Mouse (Mus musculus) intestine, embryonic 15.5 days (tissue): Measurements from ENCODE around the gene Xirp1. TPM values are rescaled to one million over a fixed set of nuclear protein-coding genes. Genes with fewer than 3 reads are reported as not detected.
"Not testable (repeated sequence)": the region's sequence is repeated elsewhere in the genome, so short reads cannot be mapped to it uniquely, and the experiment has no call there.

Experiments
- ATAC-seq: fragments of 200-750 bp; cut with Nextera tagmentation; 2 replicates; pipeline ENCODE4 v1.8.0; 2017; ENCODE audit warnings: moderate TSS enrichment, moderate library complexity
- H3K27ac ChIP-seq: fragments of 300-500 bp; sonication (generic); 2 replicates; pipeline ENCODE4 v1.5.1; 2015; ENCODE audit warnings: mild to moderate bottlenecking, inconsistent platforms
- H3K27me3 ChIP-seq: fragments of 300-500 bp; sonication (generic); replicated peaks from 2 replicates; pipeline ENCODE4 v1.6.1; 2015; ENCODE audit warnings: inconsistent platforms
- H3K36me3 ChIP-seq: fragments of 300-500 bp; sonication (generic); 2 replicates; pipeline ENCODE4 v1.6.1; 2015; ENCODE audit warnings: inconsistent platforms
- H3K4me1 ChIP-seq: fragments of 300-500 bp; sonication (generic); replicated peaks from 2 replicates; pipeline ENCODE4 v1.6.1; 2015; ENCODE audit warnings: inconsistent platforms
- H3K4me2 ChIP-seq: fragments of 300-500 bp; sonication (generic); replicated peaks from 2 replicates; pipeline ENCODE4 v1.6.1; 2015; ENCODE audit warnings: mild to moderate bottlenecking, inconsistent platforms
- H3K4me3 ChIP-seq: fragments of 300-500 bp; sonication (generic); replicated peaks from 2 replicates; pipeline ENCODE4 v1.5.1; 2015; ENCODE audit warnings: inconsistent platforms
- H3K9ac ChIP-seq: fragments of 300-500 bp; sonication (generic); 2 replicates; pipeline ENCODE4 v1.6.1; 2015; ENCODE audit warnings: inconsistent platforms
- H3K9me3 ChIP-seq: fragments of 300-500 bp; sonication (generic); 2 replicates; pipeline ENCODE4 v1.6.1; 2016; ENCODE audit warnings: inconsistent platforms
- WGBS: fragments of 180-500 bp; shearing (Covaris S2); methylation state at CpG from one replicate; pipeline ENCODE4 v1.1.7; 2015; 5-methylcytosine and 5-hydroxymethylcytosine counted together
- polyA plus RNA-seq: library from polyadenylated mRNA; unstranded; fragments of >200 nt; fragmentation: Nextera tagmentation; extraction: Ambion mirVana; gene quantifications from 2 replicates; pipeline ENCODE4 v1.2.1, GENCODE M21; 2015

Xirp1 gene
- polyA plus RNA-seq, 1 experiment from 2014 or later, result 0.06 TPM

- WGBS, result 51% methylated on average over 6 of the region's 6 CpGs
- H3K9ac ChIP-seq, result peak overlapping the region; percentile 8; the same call in 1 of the 2 replicates
- H3K27ac ChIP-seq, result no peak overlapping the region
- H3K4me2 ChIP-seq, result no peak overlapping the region
- H3K9me3 ChIP-seq, result no peaks in the 10 kb centered on the region
- no peak for ATAC-seq
- H3K4me1 ChIP-seq, result peaks cover 6% of the 10 kb centered on the region; the same call in 1 of the 2 replicates
- no peaks in the 10 kb centered on the region for H3K27me3 ChIP-seq
- no peaks in the 10 kb centered on the region for H3K36me3 ChIP-seq
- H3K4me3 ChIP-seq, result no peak overlapping the region
These were observed 8.6 kb downstream of the Xirp1 start for GRCm38 (mm10) chr9:120014828-120015227.

GRCm38 (mm10) chr9:120013251-120013820 is 10.1 kb downstream of the Xirp1 start:
- ATAC-seq, result no peak
- peaks cover 6% of the 10 kb centered on the region; the same call in 1 of the 2 replicates for H3K4me1 ChIP-seq
- H3K27ac ChIP-seq, result no peak overlapping the region
- H3K9ac ChIP-seq, result no peak overlapping the region
- H3K9me3 ChIP-seq, result no peaks in the 10 kb centered on the region
- H3K36me3 ChIP-seq, result no peaks in the 10 kb centered on the region
- H3K27me3 ChIP-seq, result no peaks in the 10 kb centered on the region
- no peak overlapping the region for H3K4me2 ChIP-seq
- 68% methylated on average over 11 of the region's 11 CpGs for WGBS
- no peak overlapping the region for H3K4me3 ChIP-seq

- H3K36me3 ChIP-seq, result no peaks in the 10 kb centered on the region
- ATAC-seq, result no peak
- H3K9me3 ChIP-seq, result no peaks in the 10 kb centered on the region
- H3K4me3 ChIP-seq, result no peak overlapping the region
- no peaks in the 10 kb centered on the region for H3K27me3 ChIP-seq
- H3K4me1 ChIP-seq, result peaks cover 6% of the 10 kb centered on the region; the same call in 1 of the 2 replicates
- H3K9ac ChIP-seq, result no peak overlapping the region
- 83% methylated on average over 5 of the region's 5 CpGs for WGBS
- H3K27ac ChIP-seq, result no peak overlapping the region
- no peak overlapping the region for H3K4me2 ChIP-seq
These were observed 10.6 kb downstream of the Xirp1 start for GRCm38 (mm10) chr9:120012781-120013180.

GRCm38 (mm10) chr9:120012161-120012560 is 11.2 kb downstream of the Xirp1 start:
- not testable (repeated sequence) for H3K9me3 ChIP-seq, H3K4me1 ChIP-seq, H3K4me2 ChIP-seq, H3K27ac ChIP-seq, H3K9ac ChIP-seq, H3K4me3 ChIP-seq, ATAC-seq, H3K27me3 ChIP-seq, H3K36me3 ChIP-seq
- 81% methylated on average over 6 of the region's 6 CpGs for WGBS

GRCm38 (mm10) chr9:120011533-120011932 is 11.9 kb downstream of the Xirp1 start:
- H3K4me3 ChIP-seq, result peak overlapping the region; percentile 38
- WGBS, result 1% methylated on average over 10 of the region's 10 CpGs
- H3K4me1 ChIP-seq, result peaks cover 6% of the 10 kb centered on the region; the same call in 1 of the 2 replicates
- H3K36me3 ChIP-seq, result no peaks in the 10 kb centered on the region
- H3K9ac ChIP-seq, result no peak overlapping the region
- peak overlapping the region; percentile 87 for H3K4me2 ChIP-seq
- no peaks in the 10 kb centered on the region for H3K27me3 ChIP-seq
- peak overlapping the region; percentile 63 for H3K27ac ChIP-seq
- no peaks in the 10 kb centered on the region for H3K9me3 ChIP-seq
- ATAC-seq, result peak; percentile 66

GRCm38 (mm10) chr9:120010781-120011511 is 12.5 kb downstream of the Xirp1 start:
- peak overlapping the region; percentile 63 for H3K27ac ChIP-seq
- H3K9ac ChIP-seq, result 0 out of 2 replicates have a peak overlapping the region, but pooled peaks have one; percentile 30
- H3K36me3 ChIP-seq, result no peaks in the 10 kb centered on the region
- peak overlapping the region; percentile 87 for H3K4me2 ChIP-seq
- no peaks in the 10 kb centered on the region for H3K27me3 ChIP-seq
- ATAC-seq, result peak; percentile 95
- H3K4me3 ChIP-seq, result peak overlapping the region; percentile 38
- 1% methylated on average over 55 of the region's 60 CpGs for WGBS
- H3K9me3 ChIP-seq, result no peaks in the 10 kb centered on the region
- peaks cover 7% of the 10 kb centered on the region; the same call in 1 of the 2 replicates for H3K4me1 ChIP-seq

GRCm38 (mm10) chr9:120009871-120010270 is 13.5 kb downstream of the Xirp1 start:
- 91% methylated on average over 3 of the region's 3 CpGs for WGBS
- no peak for ATAC-seq
- H3K36me3 ChIP-seq, result no peaks in the 10 kb centered on the region

GRCm38 (mm10) chr9:120009226-120009841 is 14.1 kb downstream of the Xirp1 start:
- Histone ChIP-seq H3K4me3 (no peak overlapping the region), H3K36me3 (no peaks in the 10 kb centered on the region), H3K4me2 (no peak overlapping the region), H3K9me3 (no peaks in the 10 kb centered on the region), H3K27ac (no peak overlapping the region), H3K9ac (no peak overlapping the region), H3K4me1 (peaks cover 10% of the 10 kb centered on the region; the same call in 1 of the 2 replicates), H3K27me3 (no peaks in the 10 kb centered on the region)
- no peak for ATAC-seq
- WGBS, result 65% methylated on average over 7 of the region's 7 CpGs

More at GRCm38 (mm10) chr9:120009871-120010270, 13.5 kb downstream of the Xirp1 start:
- no peaks in the 10 kb centered on the region for H3K27me3 ChIP-seq
- no peaks in the 10 kb centered on the region for H3K9me3 ChIP-seq
- H3K4me3 ChIP-seq, result no peak overlapping the region
- H3K9ac ChIP-seq, result no peak overlapping the region
- H3K27ac ChIP-seq, result no peak overlapping the region
- H3K4me2 ChIP-seq, result no peak overlapping the region
- peaks cover 10% of the 10 kb centered on the region; the same call in 1 of the 2 replicates for H3K4me1 ChIP-seq

GRCm38 (mm10) chr9:120007833-120008232 is 15.6 kb downstream of the Xirp1 start:
- Histone ChIP-seq H3K36me3 (no peaks in the 10 kb centered on the region), H3K9ac (no peak overlapping the region), H3K4me3 (no peak overlapping the region), H3K27ac (no peak overlapping the region), H3K27me3 (no peaks in the 10 kb centered on the region), H3K4me2 (no peak overlapping the region), H3K9me3 (no peaks in the 10 kb centered on the region), H3K4me1 (peaks cover 10% of the 10 kb centered on the region; the same call in 1 of the 2 replicates)
- WGBS, result 88% methylated on average over 1 of the region's 1 CpGs
- ATAC-seq, result no peak

- no peaks in the 10 kb centered on the region for H3K36me3 ChIP-seq
- ATAC-seq, result no peak
- WGBS, result 41% methylated on average over 3 of the region's 3 CpGs
- no peak overlapping the region for H3K9ac ChIP-seq
- no peak overlapping the region for H3K4me3 ChIP-seq
- no peak overlapping the region for H3K27ac ChIP-seq
- H3K27me3 ChIP-seq, result no peaks in the 10 kb centered on the region
- no peaks in the 10 kb centered on the region for H3K9me3 ChIP-seq
- H3K4me1 ChIP-seq, result peaks cover 16% of the 10 kb centered on the region
- H3K4me2 ChIP-seq, result no peak overlapping the region
These were observed 17.5 kb downstream of the Xirp1 start for GRCm38 (mm10) chr9:120005936-120006335.

- Histone ChIP-seq H3K36me3 (no peaks in the 10 kb centered on the region), H3K4me3 (no peak overlapping the region), H3K27me3 (no peaks in the 10 kb centered on the region), H3K4me1 (peaks cover 11% of the 10 kb centered on the region), H3K4me2 (no peak overlapping the region), H3K27ac (no peak overlapping the region), H3K9me3 (no peaks in the 10 kb centered on the region), H3K9ac (no peak overlapping the region)
- 79% methylated on average over 5 of the region's 5 CpGs for WGBS
- no peak for ATAC-seq
These were observed 20.5 kb downstream of the Xirp1 start for GRCm38 (mm10) chr9:120002893-120003292.

- Histone ChIP-seq H3K27ac (peak overlapping the region; percentile 79), H3K36me3 (no peaks in the 10 kb centered on the region), H3K27me3 (no peaks in the 10 kb centered on the region), H3K4me1 (peaks cover 11% of the 10 kb centered on the region), H3K9ac (peak overlapping the region; percentile 43), H3K4me2 (peak overlapping the region; percentile 70), H3K4me3 (peak overlapping the region; percentile 38), H3K9me3 (no peaks in the 10 kb centered on the region)
- WGBS, result 9% methylated on average over 31 of the region's 31 CpGs
- ATAC-seq, result peak; percentile 97
These were observed 21.3 kb downstream of the Xirp1 start for GRCm38 (mm10) chr9:120001945-120002725.
